Mouse (Mus musculus) E14TG2a.4 (cell line): Measurements from ENCODE around the gene Rbm46.

Experiments
- CTCF ChIP-seq: conservative IDR thresholded peaks from 2 replicates; pipeline ENCODE4 v1.5.1; 2014; ENCODE audit warnings: low read length
- NANOG ChIP-seq: IDR thresholded peaks from 2 replicates; pipeline ENCODE4 v1.6.1; 2014; ENCODE audit warnings: borderline replicate concordance, low read length, mixed read lengths
- POU5F1 ChIP-seq: IDR thresholded peaks from 2 replicates; pipeline ENCODE4 v1.6.1; 2014; ENCODE audit warnings: low read length, borderline replicate concordance

DNA sequence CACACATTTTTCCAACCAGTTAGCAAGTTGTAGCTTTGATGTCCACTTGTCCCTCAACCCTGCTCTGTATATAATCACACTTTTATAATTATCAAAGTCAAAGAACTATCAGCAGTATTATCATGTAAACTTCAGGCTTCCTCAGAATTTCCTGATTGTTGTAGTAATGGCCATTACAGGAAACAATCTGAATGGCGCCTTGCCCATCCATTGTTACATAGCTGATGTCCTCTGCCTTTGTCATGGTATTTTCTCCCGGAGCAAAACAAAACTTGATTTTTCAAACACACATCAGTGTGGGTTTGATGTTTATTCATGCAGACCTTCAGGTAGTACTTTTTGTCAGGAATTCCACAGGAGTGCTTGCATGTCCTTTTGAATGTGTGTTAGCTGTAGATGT is 32.4 kb upstream of the Rbm46 start:
- TF ChIP-seq CTCF (no peak), POU5F1 (no peak), NANOG (peak; percentile 90)
